Mouse (Mus musculus): ENCODE data around the gene Nptn.
A peak's percentile ranks its signal among the peaks of the same experiment; 100 is the strongest.

Nptn gene

GRCm38 (mm10) chr9:58581958-58582540 is at the start of gene Nptn:
Gene Nptn (plus strand): TSS chr9:58582240.
- DNase-seq = peak; percentile 100

DNA sequence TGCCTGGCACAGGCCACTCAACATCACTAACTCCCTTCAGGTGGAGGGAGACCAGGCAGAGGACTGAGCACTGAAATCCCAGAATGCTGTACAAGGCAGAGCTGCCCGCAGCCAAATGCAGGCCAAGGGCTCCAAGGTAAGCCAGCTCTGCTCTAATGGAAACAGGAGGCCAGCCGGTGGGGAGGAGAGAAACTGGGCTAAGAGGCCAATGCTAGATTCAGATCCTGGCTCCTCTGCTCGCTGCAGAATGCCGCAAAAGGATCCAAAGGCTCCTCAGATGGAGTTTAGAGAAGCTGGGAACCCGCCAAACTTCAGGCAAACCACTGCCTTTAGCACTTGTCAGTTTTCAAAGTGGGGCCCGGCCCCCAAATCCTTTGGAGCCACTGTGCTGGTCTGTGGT is 48.7 kb upstream of the Nptn start:
- no peak for DNase-seq

DNA sequence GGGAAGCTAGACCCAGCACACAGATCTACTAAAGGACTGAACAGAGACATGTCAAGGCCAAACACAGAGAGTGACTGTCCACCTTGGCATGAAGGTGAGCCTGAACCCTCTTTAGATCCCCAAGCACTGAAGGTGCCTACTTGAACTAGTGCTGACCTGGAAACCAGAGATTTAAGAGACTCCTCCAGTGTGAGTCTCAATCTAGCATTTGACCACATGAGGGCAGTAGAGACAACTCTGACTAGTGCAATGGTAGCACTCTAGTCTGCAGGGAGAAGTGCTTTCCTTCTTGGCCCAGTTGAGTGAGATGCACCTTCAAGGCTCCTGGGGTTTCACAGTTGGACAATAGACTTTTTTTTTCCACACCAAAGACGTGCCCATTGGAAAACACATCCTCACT is 47.3 kb upstream of the Nptn start:
- DNase-seq = no peak

GRCm38 (mm10) chr9:58535447-58536134 is 46.4 kb upstream of the Nptn start:
- DNase-seq = peak; percentile 93

DNA sequence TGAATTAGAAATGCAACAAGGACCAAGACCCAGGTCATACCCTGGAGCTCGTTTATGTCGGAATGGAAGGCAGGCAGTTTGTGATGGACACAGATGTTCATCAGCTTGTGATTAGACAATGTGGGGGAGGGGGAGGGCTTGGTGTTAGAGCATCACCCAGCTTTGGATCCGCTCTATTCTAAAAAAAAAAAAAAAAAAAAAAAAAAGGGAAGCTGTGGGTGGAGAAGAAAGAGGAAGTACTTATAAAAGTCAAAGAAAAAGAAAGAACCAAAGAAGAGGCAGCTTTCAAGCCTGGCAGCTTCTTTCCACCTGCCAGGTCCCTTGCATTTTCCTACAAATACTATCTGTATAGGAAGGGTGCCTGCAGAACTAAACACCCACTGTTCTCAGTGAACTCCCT is 44.3 kb upstream of the Nptn start:
- no peak for DNase-seq

DNA sequence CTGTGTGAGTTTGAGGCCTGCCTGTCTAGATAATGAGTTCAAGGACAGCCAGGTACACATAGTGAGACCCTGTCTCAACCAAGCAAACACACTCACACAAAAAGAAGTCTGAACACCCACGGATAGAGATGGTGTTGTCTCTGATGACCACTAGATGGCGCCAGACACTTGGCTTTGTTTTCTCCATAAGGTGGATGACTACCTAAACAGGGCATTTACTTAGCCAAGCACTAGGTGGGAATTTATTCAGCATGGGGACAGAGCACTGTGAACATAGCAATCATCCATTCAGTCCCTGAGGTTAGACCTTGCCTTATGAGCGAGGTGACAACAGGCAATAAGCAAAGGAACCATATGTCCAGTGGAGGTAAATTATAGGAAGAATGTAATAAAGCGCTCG is 42.2 kb upstream of the Nptn start:
- DNase-seq = no peak

- DNase-seq = peak; percentile 99
These were observed 40.1 kb upstream of the Nptn start for GRCm38 (mm10) chr9:58541895-58542338.

DNA sequence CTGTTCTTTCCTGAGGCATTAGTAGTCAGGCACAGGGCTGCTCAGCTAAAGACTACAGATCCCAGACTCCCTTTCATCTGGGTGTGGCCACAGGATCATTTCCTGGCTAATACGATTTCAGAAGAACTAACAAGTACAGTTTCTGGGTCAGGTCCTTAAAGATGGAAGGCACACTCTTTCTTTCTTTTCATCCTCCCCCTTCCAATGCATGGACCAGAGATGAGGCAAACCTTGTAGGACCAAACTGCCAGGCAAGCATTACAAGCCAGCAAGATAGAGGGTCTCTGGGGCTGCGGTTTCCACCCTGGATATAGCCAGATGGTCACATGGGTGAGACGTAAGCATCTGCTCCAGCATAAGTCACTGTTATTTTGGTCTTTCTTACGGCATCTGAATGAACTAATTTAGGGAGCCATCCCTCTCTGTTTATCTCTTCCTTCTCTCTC is 37.1 kb upstream of the Nptn start:
- peak; percentile 93 for DNase-seq

DNA sequence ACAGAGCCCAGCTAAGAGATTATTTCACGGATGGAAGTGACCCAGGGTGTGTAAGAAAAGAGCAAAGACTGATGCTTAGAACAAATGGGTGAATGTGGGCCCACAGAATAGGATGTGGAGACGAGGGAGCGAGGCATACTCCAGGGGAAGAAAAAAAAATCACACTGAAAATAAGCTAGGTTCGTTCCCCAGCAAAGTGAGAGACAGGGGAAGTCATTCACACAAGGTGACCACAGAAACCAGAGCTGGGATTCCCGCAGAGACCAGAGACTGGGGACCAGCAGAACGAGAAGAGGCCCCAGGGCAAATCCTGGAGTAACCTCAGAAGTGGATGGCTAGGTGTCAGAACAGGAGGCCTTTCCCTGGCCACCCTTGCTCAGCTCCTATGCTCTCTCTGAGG is 36.6 kb upstream of the Nptn start:
- DNase-seq = no peak

- DNase-seq = no peak
These were observed 35.2 kb upstream of the Nptn start for GRCm38 (mm10) chr9:58546630-58547360.

DNA sequence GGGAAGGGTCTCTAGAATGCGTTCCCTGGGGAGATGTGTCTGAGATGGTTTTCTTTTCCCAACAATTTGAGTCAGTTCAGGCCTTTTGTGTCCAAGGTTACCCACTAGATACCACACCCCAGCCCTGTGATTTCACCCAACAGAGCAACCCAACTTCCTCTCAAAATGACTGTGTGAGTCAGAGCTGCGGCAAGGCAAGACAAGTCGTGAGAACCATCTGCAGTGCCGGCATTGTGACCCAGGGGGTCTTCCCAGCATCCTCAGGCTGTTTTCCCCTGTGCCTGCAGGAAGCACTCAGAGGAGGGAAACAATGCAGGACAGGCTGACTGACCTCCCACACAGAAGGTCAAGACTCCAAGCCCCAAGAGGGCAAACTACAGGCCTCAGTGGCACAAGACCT is 33.1 kb upstream of the Nptn start:
- DNase-seq = no peak

DNA sequence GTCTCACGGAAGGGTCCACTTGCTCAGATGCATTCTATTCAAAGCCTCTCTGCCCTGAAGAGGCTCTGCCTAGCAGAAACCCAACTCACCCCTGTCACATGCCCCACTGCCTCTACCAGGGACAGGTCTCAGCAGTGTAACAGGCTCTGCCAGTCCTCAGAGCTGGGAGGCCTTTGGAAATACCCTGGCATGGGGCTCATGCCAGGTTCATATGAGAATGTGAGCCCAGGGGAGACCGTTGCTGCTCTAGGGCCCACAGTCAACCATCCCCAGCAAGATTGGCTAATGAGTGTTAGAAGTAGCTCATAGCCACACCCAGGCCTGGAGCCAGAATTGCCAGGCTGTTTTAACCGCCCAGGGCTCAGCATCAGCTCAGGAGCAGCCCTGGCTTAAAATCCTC is 32.3 kb upstream of the Nptn start:
- DNase-seq = no peak

DNA sequence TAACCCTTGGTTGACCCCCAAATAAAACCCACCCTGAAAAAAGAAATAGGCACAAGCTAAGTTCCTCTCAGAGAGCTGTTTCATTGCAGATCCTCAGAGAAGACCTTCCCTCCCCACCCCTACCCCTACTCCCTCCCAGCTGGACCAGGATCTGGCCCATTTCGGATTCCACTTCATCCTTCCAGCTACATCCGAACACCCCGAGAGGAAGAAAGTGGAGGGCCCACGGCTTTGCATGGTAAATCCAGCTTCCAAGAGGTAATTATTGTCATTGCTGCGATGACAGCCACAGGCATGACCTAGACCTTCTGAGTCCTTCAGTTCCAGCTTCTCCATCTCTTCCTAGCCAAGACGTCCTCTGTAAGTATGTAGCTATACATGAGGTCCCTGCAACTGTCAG is 31.1 kb upstream of the Nptn start:
- DNase-seq = peak; percentile 83

- peak; percentile 87 for DNase-seq
These were observed 30.0 kb upstream of the Nptn start for GRCm38 (mm10) chr9:58552083-58552482.

- peak; percentile 91 for DNase-seq
These were observed 27.8 kb upstream of the Nptn start for GRCm38 (mm10) chr9:58554056-58554907.

DNA sequence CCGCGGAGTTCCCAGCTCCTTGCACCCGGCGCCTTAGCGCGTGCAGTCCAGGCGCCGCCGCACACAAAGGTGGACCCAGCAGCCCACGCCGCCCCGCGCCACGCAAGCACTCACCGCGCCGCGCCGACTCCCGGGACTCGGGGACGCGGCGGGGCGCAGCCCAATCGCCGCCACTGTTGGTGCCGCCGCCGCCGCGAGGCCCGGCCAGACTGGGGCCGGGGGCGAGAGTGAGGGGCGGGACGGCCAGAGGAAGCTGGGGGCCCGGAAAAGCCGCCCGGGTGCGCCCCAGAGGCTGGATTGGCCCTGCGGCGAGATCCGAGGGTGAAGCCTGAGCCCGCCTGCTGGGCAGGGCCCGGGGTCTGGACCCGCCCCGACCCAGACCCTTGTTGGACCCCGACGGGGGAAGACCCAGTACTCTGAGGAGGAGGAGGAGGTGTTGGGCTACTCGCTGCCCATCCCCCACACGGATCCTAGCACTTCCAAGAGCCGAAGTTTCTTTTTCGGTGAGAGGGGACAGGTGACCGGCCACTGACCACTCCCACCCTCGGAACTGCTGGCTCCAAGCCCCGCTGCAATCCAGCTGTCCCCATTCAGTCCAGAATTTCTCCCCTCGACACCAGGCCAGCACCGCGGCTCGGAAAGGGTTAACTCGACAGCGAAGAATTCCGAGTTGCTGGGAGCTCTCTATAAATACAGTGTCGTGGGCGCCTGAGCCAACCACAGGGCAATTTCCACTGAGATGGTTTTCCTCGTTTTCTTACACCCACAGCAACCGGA is 26.9 kb upstream of the Nptn start, which contains the start of gene Cd276:
Gene Cd276, minus strand, starts transcription at position 530 of the 777 bp plus-strand sequence.
- DNase-seq = peak; percentile 97

- DNase-seq = no peak
These were observed 26.2 kb upstream of the Nptn start for GRCm38 (mm10) chr9:58555685-58556414.

DNA sequence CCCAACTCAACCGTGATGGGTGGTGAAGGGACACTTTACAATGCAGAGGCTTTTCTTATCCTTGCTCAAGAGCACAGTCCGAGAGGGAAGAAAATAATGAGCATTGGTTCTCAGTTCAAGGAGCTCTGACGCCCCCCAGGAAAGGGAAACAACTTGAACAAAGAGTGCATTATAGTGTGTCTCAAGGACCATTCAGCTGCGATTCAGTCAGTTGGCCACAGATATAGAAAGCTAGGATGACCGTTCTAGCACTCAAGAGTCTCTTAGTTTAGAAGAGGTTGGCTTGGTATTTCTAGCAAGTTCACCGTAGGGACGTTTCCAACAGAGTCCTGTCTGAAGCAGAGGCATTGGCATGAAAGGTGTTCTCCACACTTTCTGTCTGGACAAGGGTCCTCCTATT is 25.4 kb upstream of the Nptn start:
- DNase-seq = peak; percentile 71

GRCm38 (mm10) chr9:58557457-58558455 is 24.3 kb upstream of the Nptn start:
- DNase-seq = peak; percentile 89

DNA sequence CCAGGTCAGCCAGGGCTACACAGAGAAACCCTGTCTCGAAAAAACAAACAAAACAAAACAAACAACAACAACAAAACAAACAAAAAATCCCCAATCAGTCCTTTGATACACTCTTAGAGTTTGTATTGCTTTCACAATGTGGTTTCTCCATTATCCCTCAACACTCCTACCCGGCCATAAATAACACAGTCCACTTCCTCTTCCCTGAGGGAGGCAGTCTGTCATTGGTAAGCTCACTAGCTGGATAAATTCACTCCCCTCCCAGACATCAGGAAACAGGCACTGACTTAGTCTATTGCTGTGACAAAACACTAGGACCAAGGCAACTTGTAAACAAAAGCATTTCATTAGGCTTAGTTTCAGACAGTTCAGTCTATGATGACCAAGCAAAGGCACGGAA is 21.8 kb upstream of the Nptn start:
- DNase-seq = peak; percentile 93

All from heart, adult 11 months (tissue).